Mouse (Mus musculus) lung, postnatal 0 days (tissue): ENCODE results near the gene Mbtps1. TPM values are rescaled to one million over a fixed set of nuclear protein-coding genes. Genes with fewer than 3 reads are reported as not detected.

ENCODE experiments used
- ATAC-seq: fragments of 200-750 bp; cut with Nextera tagmentation; 2 replicates; pipeline ENCODE4 v1.8.0; 2017; ENCODE audit warnings: moderate library complexity
- DNase-seq: peaks from one replicate; pipeline ENCODE4 v3.0.0-alpha.2; 2016; ENCODE audit warnings: low spot score
- H3K27ac ChIP-seq: fragments of 300-500 bp; sonication (generic); 2 replicates; pipeline ENCODE4 v1.5.1; 2014; ENCODE audit warnings: antibody characterized with exemption, mild to moderate bottlenecking, low read length, mixed read lengths
- H3K27me3 ChIP-seq: fragments of 300-500 bp; sonication (generic); replicated peaks from 2 replicates; pipeline ENCODE4 v1.6.1; 2014; ENCODE audit warnings: low read length, mixed read lengths; ENCODE audit not compliant: insufficient read depth
- H3K36me3 ChIP-seq: fragments of 300-500 bp; sonication (generic); 2 replicates; pipeline ENCODE4 v1.6.1; 2014; ENCODE audit warnings: low read length, mixed read lengths; ENCODE audit not compliant: insufficient read depth
- H3K4me1 ChIP-seq: fragments of 300-500 bp; sonication (generic); 2 replicates; pipeline ENCODE4 v1.6.1; 2014; ENCODE audit warnings: antibody characterized with exemption, low read depth, low read length, mixed read lengths; ENCODE audit not compliant: insufficient read depth
- H3K4me2 ChIP-seq: fragments of 300-500 bp; sonication (generic); replicated peaks from 2 replicates; pipeline ENCODE4 v1.6.1; 2014; ENCODE audit warnings: low read depth, mild to moderate bottlenecking, low read length, moderate library complexity, mixed read lengths
- H3K4me3 ChIP-seq: fragments of 300-500 bp; sonication (generic); 2 replicates; pipeline ENCODE4 v1.5.1; 2014; ENCODE audit warnings: low read depth, low read length
- H3K9ac ChIP-seq: fragments of 300-500 bp; sonication (generic); replicated peaks from 2 replicates; pipeline ENCODE4 v1.6.1; 2014; ENCODE audit warnings: low read depth, mild to moderate bottlenecking
- H3K9me3 ChIP-seq: fragments of 300-500 bp; sonication (generic); 2 replicates; pipeline ENCODE4 v1.6.1; 2016; ENCODE audit warnings: low read length, mixed read lengths
- CTCF ChIP-seq: IDR thresholded peaks from 2 replicates; pipeline ENCODE4 v1.5.1; 2016; ENCODE audit warnings: antibody characterized with exemption, mild to moderate bottlenecking
- EP300 ChIP-seq: IDR thresholded peaks from 2 replicates; pipeline ENCODE4 v1.6.1; 2016; ENCODE audit warnings: antibody characterized with exemption, mild to moderate bottlenecking, control low read depth
- WGBS: fragments of 180-500 bp; shearing (Covaris S2); extraction: QIAGEN DNeasy Blood & Tissue Kit; methylation state at CpG from one replicate; pipeline ENCODE4 v1.1.7; 2014; 5-methylcytosine and 5-hydroxymethylcytosine counted together
- polyA plus RNA-seq: library from polyadenylated mRNA; unstranded; fragments of >200 nt; fragmentation: Nextera tagmentation; extraction: Ambion mirVana; gene quantifications from 2 replicates; pipeline ENCODE4 v1.2.1, GENCODE M21; 2015

The Mbtps1 gene
- polyA plus RNA-seq, 1 experiment from 2014 or later: 64.4 TPM

- 48% methylated on average over 9 of the region's 9 CpGs for WGBS
- no peak for DNase-seq
- no peak for ATAC-seq
Observed at GRCm38 (mm10) chr8:119461356-119461755, 97.2 kb downstream of the Mbtps1 start.

GRCm38 (mm10) chr8:119459724-119460123 lies 98.8 kb downstream of the Mbtps1 start:
- ATAC-seq (no peak), DNase-seq (no peak)
- Histone ChIP-seq H3K9ac (no peak overlapping the region), H3K27me3 (no peaks in the 10 kb centered on the region), H3K4me1 (no peaks in the 10 kb centered on the region), H3K36me3 (no peaks in the 10 kb centered on the region), H3K4me2 (no peak overlapping the region), H3K9me3 (no peaks in the 10 kb centered on the region), H3K4me3 (no peak overlapping the region), H3K27ac (no peak overlapping the region)
- 32% methylated on average over 16 of the region's 16 CpGs for WGBS
- TF ChIP-seq CTCF: no peak

More at GRCm38 (mm10) chr8:119461356-119461755, 97.2 kb downstream of the Mbtps1 start:
- Histone ChIP-seq H3K9me3 (no peaks in the 10 kb centered on the region), H3K27ac (no peak overlapping the region), H3K36me3 (no peaks in the 10 kb centered on the region), H3K4me2 (no peak overlapping the region), H3K27me3 (0 out of 2 replicates have a peak, but pooled peaks cover 5% of the 10 kb centered on the region), H3K4me1 (no peaks in the 10 kb centered on the region), H3K9ac (no peak overlapping the region), H3K4me3 (no peak overlapping the region)
- TF ChIP-seq CTCF (no peak), EP300 (no peak)

Other genes with a start within 250 kb of the Mbtps1 start
- gene Hsbp1, start 214.2 kb downstream of the Mbtps1 start, polyA plus RNA-seq: 313 and 315 TPM in 2 replicates
- gene Mlycd, start 163.9 kb downstream of the Mbtps1 start, polyA plus RNA-seq: 18.3 and 19.1 TPM in 2 replicates
- gene Osgin1, start 124.6 kb downstream of the Mbtps1 start, polyA plus RNA-seq: 9.7 and 14.0 TPM in 2 replicates
- 1.2 and 1.8 TPM in 2 replicates for gene Necab2, start 112.0 kb downstream of the Mbtps1 start, polyA plus RNA-seq
- not detected in 2 replicates for gene Slc38a8, start 57.0 kb downstream of the Mbtps1 start, polyA plus RNA-seq
- 26.0 and 27.0 TPM in 2 replicates for gene Hsdl1, start 16.4 kb upstream of the Mbtps1 start, polyA plus RNA-seq
- gene Dnaaf1, start 16.5 kb upstream of the Mbtps1 start, polyA plus RNA-seq: 2.9 and 4.0 TPM in 2 replicates
- 5.6 and 5.7 TPM in 2 replicates for gene Taf1c, start 46.5 kb upstream of the Mbtps1 start, polyA plus RNA-seq
- gene Adad2, start 54.0 kb upstream of the Mbtps1 start, polyA plus RNA-seq: not detected in 2 replicates
- 0.07 and 0.08 TPM in 2 replicates for gene Kcng4, start 76.9 kb upstream of the Mbtps1 start, polyA plus RNA-seq
- gene Wfdc1, start 107.6 kb upstream of the Mbtps1 start, polyA plus RNA-seq: 130 and 164 TPM in 2 replicates
- 1.5 and 2.1 TPM in 2 replicates for gene Atp2c2, start 141.3 kb upstream of the Mbtps1 start, polyA plus RNA-seq
- gene Tldc1, start 219.7 kb upstream of the Mbtps1 start, polyA plus RNA-seq: 7.9 and 9.7 TPM in 2 replicates